Mouse (Mus musculus) heart, embryonic 14.5 days (tissue): ENCODE measurements at regions not wholly inside any gene's neighbourhood (a gene's known extent, or its start where the extent isn't known, plus 50 kb on each side); places are given as distances from the start of the nearest gene placed in this dataset.

Experiments used
- ATAC-seq: fragments of 200-750 bp; cut with Nextera tagmentation; 2 replicates; pipeline ENCODE4 v1.8.0; 2017; ENCODE audit warnings: low read depth, moderate TSS enrichment; ENCODE audit not compliant: insufficient number of reproducible peaks, insufficient read depth, low FRiP score
- H3K27ac ChIP-seq, 2 experiments: fragments of 200-500 bp in 1 of 2; fragments of 300-500 bp in 1 of 2; sonication (generic) in 1 of 2; replicated peaks in 1 of 2; 2 replicates each; pipeline ENCODE4 v1.5.1; 2012 to 2014; ENCODE audit warnings: low read depth in 2 of 2, low read length in 2 of 2, control low read depth in 1 of 2, mild to moderate bottlenecking in 1 of 2, mixed read lengths in 1 of 2; ENCODE audit not compliant: control insufficient read depth in 1 of 2, insufficient read depth in 1 of 2
- H3K27me3 ChIP-seq: fragments of 300-500 bp; sonication (generic); 2 replicates; pipeline ENCODE4 v1.6.1; 2014; ENCODE audit warnings: mild to moderate bottlenecking, low read length, control low read depth; ENCODE audit not compliant: control insufficient read depth, insufficient read depth
- H3K36me3 ChIP-seq: fragments of 300-500 bp; sonication (generic); 2 replicates; pipeline ENCODE4 v1.6.1; 2014; ENCODE audit warnings: mild to moderate bottlenecking, control low read depth, low read length, mixed read lengths; ENCODE audit not compliant: control insufficient read depth, insufficient read depth
- H3K4me1 ChIP-seq, 2 experiments: fragments of 200-500 bp in 1 of 2; fragments of 300-500 bp in 1 of 2; sonication (generic) in 1 of 2; 2 replicates each; pipeline ENCODE4 v1.6.1; 2012 to 2014; ENCODE audit warnings: low read length in 2 of 2, control low read depth in 1 of 2, mixed read lengths in 1 of 2; ENCODE audit not compliant: control insufficient read depth in 2 of 2, insufficient read depth in 2 of 2
- H3K4me2 ChIP-seq: fragments of 300-500 bp; sonication (generic); 2 replicates; pipeline ENCODE4 v1.6.1; 2014; ENCODE audit warnings: mild to moderate bottlenecking, low read length
- H3K4me3 ChIP-seq, 2 experiments: fragments of 200-500 bp in 1 of 2; fragments of 300-500 bp in 1 of 2; sonication (generic) in 1 of 2; 2 replicates each; pipeline ENCODE4 v1.5.1; 2012 to 2014; ENCODE audit warnings: low read length in 2 of 2, mild to moderate bottlenecking in 2 of 2, control low read depth in 1 of 2, low read depth in 1 of 2, moderate library complexity in 1 of 2; ENCODE audit not compliant: control insufficient read depth in 1 of 2, insufficient read depth in 1 of 2
- H3K9ac ChIP-seq: fragments of 300-500 bp; sonication (generic); 2 replicates; pipeline ENCODE4 v1.6.1; 2014; ENCODE audit warnings: mild to moderate bottlenecking, low read length
- H3K9me3 ChIP-seq: fragments of 300-500 bp; sonication (generic); 2 replicates; pipeline ENCODE4 v1.6.1; 2016; ENCODE audit warnings: low read length, control low read depth; ENCODE audit not compliant: control insufficient read depth
- WGBS: fragments of 180-500 bp; shearing (Covaris S2); extraction: QIAGEN DNeasy Blood & Tissue Kit; methylation state at CpG from one replicate; pipeline ENCODE4 v1.1.7; 2014; 5-methylcytosine and 5-hydroxymethylcytosine counted together

- no peak overlapping the region for H3K4me3 ChIP-seq
- H3K9me3 ChIP-seq = no peaks in the 10 kb centered on the region
- H3K36me3 ChIP-seq = no peaks in the 10 kb centered on the region
- 66% methylated on average over 3 of the region's 3 CpGs for WGBS
- H3K9ac ChIP-seq = no peak overlapping the region
- H3K4me1 ChIP-seq = 0 out of 4 replicates have a peak, but pooled peaks cover 0 to 7% of the 10 kb centered on the region in 2 experiments
- H3K4me2 ChIP-seq = no peak overlapping the region
- ATAC-seq = no peak
- H3K27me3 ChIP-seq = no peaks in the 10 kb centered on the region
- H3K27ac ChIP-seq = no peak overlapping the region
These were observed 137.3 kb downstream of the Il15 start for GRCm38 (mm10) chr8:82265745-82266144.

GRCm38 (mm10) chr8:82262196-82262595 is 140.8 kb downstream of the Il15 start:
- Histone ChIP-seq H3K36me3 (no peaks in the 10 kb centered on the region), H3K4me2 (no peak overlapping the region), H3K4me3 (no peak overlapping the region), H3K4me1 (peaks cover 0 to 16% of the 10 kb centered on the region in 2 experiments; a peak in 2 of 4 replicates), H3K9ac (no peak overlapping the region), H3K9me3 (no peaks in the 10 kb centered on the region), H3K27me3 (no peaks in the 10 kb centered on the region), H3K27ac (no peak overlapping the region)
- no peak for ATAC-seq
- 79% methylated on average over 4 of the region's 4 CpGs for WGBS

- Histone ChIP-seq H3K4me3 (no peak overlapping the region), H3K9ac (no peak overlapping the region), H3K9me3 (no peaks in the 10 kb centered on the region), H3K4me1 (peaks cover 0 to 16% of the 10 kb centered on the region in 2 experiments; a peak in 2 of 4 replicates), H3K27me3 (no peaks in the 10 kb centered on the region), H3K36me3 (no peaks in the 10 kb centered on the region), H3K27ac (no peak overlapping the region), H3K4me2 (no peak overlapping the region)
- WGBS = 58% methylated on average over 1 of the region's 1 CpGs
- ATAC-seq = no peak
These were observed 142.4 kb downstream of the Il15 start for GRCm38 (mm10) chr8:82260613-82261012.

- no peaks in the 10 kb centered on the region for H3K9me3 ChIP-seq
- no peak overlapping the region for H3K9ac ChIP-seq
- no peaks in the 10 kb centered on the region for H3K36me3 ChIP-seq
- H3K27me3 ChIP-seq = no peaks in the 10 kb centered on the region
- no peak overlapping the region for H3K4me2 ChIP-seq
- H3K4me1 ChIP-seq = peaks cover 0 to 10% of the 10 kb centered on the region in 2 experiments; a peak in 2 of 4 replicates
- H3K27ac ChIP-seq = no peak overlapping the region
- 40% methylated on average over 2 of the region's 2 CpGs for WGBS
- no peak overlapping the region for H3K4me3 ChIP-seq
- ATAC-seq = no peak
These were observed 147.2 kb downstream of the Il15 start for GRCm38 (mm10) chr8:82255815-82256214.

- no peaks in the 10 kb centered on the region for H3K4me1 ChIP-seq
- no peak overlapping the region for H3K4me3 ChIP-seq
- H3K27me3 ChIP-seq = no peaks in the 10 kb centered on the region
- no peak for ATAC-seq
- no peaks in the 10 kb centered on the region for H3K36me3 ChIP-seq
- no peak overlapping the region for H3K27ac ChIP-seq
- H3K4me2 ChIP-seq = no peak overlapping the region
- H3K9ac ChIP-seq = no peak overlapping the region
- no peaks in the 10 kb centered on the region for H3K9me3 ChIP-seq
These were observed 150.6 kb downstream of the Il15 start for GRCm38 (mm10) chr8:82252406-82252805.

GRCm38 (mm10) chr8:82249841-82250577 is 153.0 kb downstream of the Il15 start:
- H3K4me1 ChIP-seq = no peaks in the 10 kb centered on the region
- H3K4me3 ChIP-seq = no peak overlapping the region
- no peak overlapping the region for H3K27ac ChIP-seq
- ATAC-seq = no peak
- no peaks in the 10 kb centered on the region for H3K36me3 ChIP-seq
- H3K4me2 ChIP-seq = no peak overlapping the region
- no peaks in the 10 kb centered on the region for H3K27me3 ChIP-seq
- H3K9me3 ChIP-seq = no peaks in the 10 kb centered on the region
- no peak overlapping the region for H3K9ac ChIP-seq
- 61% methylated on average over 3 of the region's 3 CpGs for WGBS

GRCm38 (mm10) chr8:82244076-82244475 is 158.9 kb downstream of the Il15 start:
- no peaks in the 10 kb centered on the region for H3K36me3 ChIP-seq
- H3K9ac ChIP-seq = no peak overlapping the region
- no peak overlapping the region for H3K27ac ChIP-seq
- H3K4me3 ChIP-seq = no peak overlapping the region
- WGBS = 79% methylated on average over 2 of the region's 2 CpGs
- no peak for ATAC-seq
- H3K9me3 ChIP-seq = no peaks in the 10 kb centered on the region
- no peak overlapping the region for H3K4me2 ChIP-seq
- no peaks in the 10 kb centered on the region for H3K27me3 ChIP-seq
- no peaks in the 10 kb centered on the region for H3K4me1 ChIP-seq

GRCm38 (mm10) chr8:82229883-82230282 is 173.1 kb downstream of the Il15 start:
- no peaks in the 10 kb centered on the region for H3K36me3 ChIP-seq
- H3K4me1 ChIP-seq = no peaks in the 10 kb centered on the region
- ATAC-seq = no peak
- H3K27me3 ChIP-seq = no peaks in the 10 kb centered on the region
- H3K27ac ChIP-seq = no peak overlapping the region
- H3K9me3 ChIP-seq = no peaks in the 10 kb centered on the region
- no peak overlapping the region for H3K9ac ChIP-seq
- 56% methylated on average over 2 of the region's 2 CpGs for WGBS
- no peak overlapping the region for H3K4me2 ChIP-seq
- no peak overlapping the region for H3K4me3 ChIP-seq
